31 mouse cellular contexts compared by ENCODE assay signal in the genomic region with DNA sequence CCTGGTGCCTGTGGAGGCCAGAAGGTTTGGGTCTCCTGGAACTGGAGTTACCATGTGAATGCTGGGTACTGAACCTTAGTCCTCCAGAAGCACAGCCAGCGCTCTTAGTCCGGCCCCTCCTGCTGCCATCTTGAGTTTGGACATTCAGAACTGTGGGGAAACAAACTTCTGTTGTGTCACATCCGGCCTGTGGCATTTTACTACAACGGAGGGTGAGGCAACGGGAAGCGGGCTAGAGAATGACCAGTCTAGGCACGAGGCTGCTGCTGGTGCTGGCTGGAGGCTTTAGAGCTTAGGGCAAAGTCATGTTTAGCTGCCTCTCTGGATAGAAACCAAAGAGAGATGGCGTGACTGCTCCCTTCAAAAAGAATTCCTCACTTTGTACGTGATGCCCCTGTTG. TPM values are rescaled to one million over a fixed set of nuclear protein-coding genes. Genes with fewer than 3 reads are reported as not detected.
DNase-seq lines count a peak whose midpoint lies in the region; ATAC-seq and TF ChIP-seq lines count a peak whose summit lies in the region.
"Had no signal": no experiment of that assay in that cellular context is flagged by ENCODE, and none has a peak within 500 bp of the region (broad histone marks: within the 10 kb centered on the region; RNA-seq: fewer than 3 reads in every experiment).

No protein-coding gene starts in this region.

- no peak overlapping the region for H3K9ac ChIP-seq in heart, embryonic 12.5 days
- H3K9ac ChIP-seq in heart, adult 2 months (ENCODE audit: low read depth, low read length): no peak overlapping the region
- no peak overlapping the region for H3K9ac ChIP-seq in liver, postnatal 0 days (replicated peaks)
- H3K9ac ChIP-seq: embryonic facial prominence, embryonic 13.5 days; forebrain, embryonic 13.5 days; hindbrain, embryonic 12.5 days; kidney, embryonic 15.5 days; liver, embryonic 13.5 days; lung, embryonic 14.5 days; neural tube, embryonic 15.5 days had no signal

- intact Hi-C loops in heart, adult 2 months (cut with DNase I): no loop called here

- peak overlapping the region; percentile 61 for H3K27ac ChIP-seq in heart, embryonic 12.5 days (ENCODE audit: poor library complexity, severe bottlenecking)
- H3K27ac ChIP-seq in heart, adult 2 months: no peak overlapping the region
- H3K27ac ChIP-seq in testis, adult 2 months (ENCODE audit: control insufficient read depth, insufficient read depth, low read depth, low read length): no peak overlapping the region
- H3K27ac ChIP-seq in liver, postnatal 0 days (ENCODE audit: low read depth): peak overlapping the region; percentile 7
- H3K27ac ChIP-seq: embryonic facial prominence, embryonic 13.5 days; forebrain, embryonic 13.5 days; hindbrain, embryonic 12.5 days; kidney, embryonic 15.5 days; liver, embryonic 13.5 days; neural tube, embryonic 15.5 days; stomach, postnatal 0 days had no signal

- TF ChIP-seq CTCF in heart, adult 2 months (IDR thresholded peaks at IDR 0.05): no peak
- TF ChIP-seq CTCF in testis, adult 2 months (IDR thresholded peaks at IDR 0.05; ENCODE audit: control insufficient read depth, insufficient read depth, insufficient replicate concordance, low read depth, low read length): no peak
- no peak for TF ChIP-seq CTCF in liver, postnatal 0 days (IDR thresholded peaks at IDR 0.05; ENCODE audit: low read depth)

- H3K27me3 ChIP-seq in heart, embryonic 12.5 days (replicated peaks): no peaks in the 10 kb centered on the region
- H3K27me3 ChIP-seq in heart, adult 2 months (ENCODE audit: control insufficient read depth, insufficient read depth, low read length): no peaks in the 10 kb centered on the region
- H3K27me3 ChIP-seq in testis, adult 2 months (ENCODE audit: control insufficient read depth, insufficient read depth, low read length): no peaks in the 10 kb centered on the region
- no peaks in the 10 kb centered on the region for H3K27me3 ChIP-seq in liver, postnatal 0 days (ENCODE audit: insufficient read depth, low read length)
- H3K27me3 ChIP-seq: CH12.LX; embryonic facial prominence, embryonic 13.5 days; forebrain, embryonic 13.5 days; hindbrain, embryonic 12.5 days; kidney, embryonic 15.5 days; liver, embryonic 13.5 days; neural tube, embryonic 15.5 days had no signal

- TF ChIP-seq EP300 in heart, adult 2 months (IDR thresholded peaks at IDR 0.05; ENCODE audit: insufficient read depth, low read depth, low read length): no peak
- TF ChIP-seq EP300 in liver, postnatal 0 days (IDR thresholded peaks at IDR 0.05; ENCODE audit: low read depth): no peak

- no peak overlapping the region for H3K4me3 ChIP-seq in heart, embryonic 12.5 days
- no peak overlapping the region for H3K4me3 ChIP-seq in heart, adult 2 months
- peak overlapping the region; percentile 33 for H3K4me3 ChIP-seq in testis, adult 2 months (ENCODE audit: control insufficient read depth, low read depth, low read length)
- no peak overlapping the region for H3K4me3 ChIP-seq in liver, postnatal 0 days (ENCODE audit: low read depth, low read length)
- H3K4me3 ChIP-seq: embryonic facial prominence, embryonic 13.5 days; erythroblast, embryonic 14.5 days; forebrain, embryonic 13.5 days; hindbrain, embryonic 12.5 days; kidney, embryonic 15.5 days; liver, embryonic 13.5 days; neural tube, embryonic 15.5 days had no signal

- DNase-seq in heart, adult 2 months: no peak
- no peak for DNase-seq in testis, postnatal 10 days (ENCODE audit: low spot score)
- peak; percentile 55 for DNase-seq in liver, postnatal 0 days
- no peak for DNase-seq in left cerebral cortex, adult 9 months (ENCODE audit: low spot score in 2 of 2)
- DNase-seq in cerebellum, postnatal 10 days: no peak
- DNase-seq: adrenal gland, adult 2 months; B cell, adult 2 months; cerebellum, adult 11-12 months; cerebellum, postnatal 25 days; embryo, embryonic 11 days; lung, embryonic 14.5 days had no signal

- H3K4me2 ChIP-seq in heart, embryonic 12.5 days: no peak overlapping the region
- H3K4me2 ChIP-seq in liver, postnatal 0 days (ENCODE audit: low read depth, low read length): no peak overlapping the region
- H3K4me2 ChIP-seq: embryonic facial prominence, embryonic 13.5 days; forebrain, embryonic 13.5 days; hindbrain, embryonic 12.5 days; kidney, embryonic 15.5 days; liver, embryonic 13.5 days; lung, embryonic 14.5 days; midbrain, embryonic 11.5 days; neural tube, embryonic 15.5 days had no signal

- no peaks in the 10 kb centered on the region for H3K9me3 ChIP-seq in heart, embryonic 12.5 days (replicated peaks)
- no peaks in the 10 kb centered on the region for H3K9me3 ChIP-seq in liver, postnatal 0 days (ENCODE audit: low read length)
- H3K9me3 ChIP-seq: embryonic facial prominence, embryonic 13.5 days; forebrain, embryonic 13.5 days; hindbrain, embryonic 12.5 days; kidney, embryonic 15.5 days; liver, embryonic 13.5 days; neural tube, embryonic 15.5 days had no signal

- H3K79me2 ChIP-seq in heart, adult 2 months (replicated peaks; ENCODE audit: control insufficient read depth, insufficient read depth, low read length): no peaks in the 10 kb centered on the region

- peaks cover 6% of the 10 kb centered on the region; the same call in 1 of the 2 replicates for H3K4me1 ChIP-seq in heart, embryonic 12.5 days (replicated peaks)
- H3K4me1 ChIP-seq in heart, adult 2 months (ENCODE audit: control insufficient read depth, insufficient read depth, low read length): peaks cover 3% of the 10 kb centered on the region
- peaks cover 6% of the 10 kb centered on the region for H3K4me1 ChIP-seq in testis, adult 2 months (ENCODE audit: control insufficient read depth, insufficient read depth, low read length)
- H3K4me1 ChIP-seq in liver, postnatal 0 days (ENCODE audit: insufficient read depth): 0 out of 2 replicates have a peak, but pooled peaks cover 3% of the 10 kb centered on the region
- H3K4me1 ChIP-seq: embryonic facial prominence, embryonic 13.5 days; forebrain, embryonic 13.5 days; hindbrain, embryonic 12.5 days; kidney, embryonic 15.5 days; neural tube, embryonic 15.5 days had no signal

- no peak for TF ChIP-seq POLR2A in heart, adult 2 months (IDR thresholded peaks at IDR 0.05; ENCODE audit: insufficient read depth, low read depth, low read length)
- no peak for TF ChIP-seq POLR2A in testis, adult 2 months (IDR thresholded peaks at IDR 0.05; ENCODE audit: control insufficient read depth, low read depth, low read length)

- no peaks in the 10 kb centered on the region for H3K36me3 ChIP-seq in heart, embryonic 12.5 days
- no peaks in the 10 kb centered on the region for H3K36me3 ChIP-seq in heart, adult 2 months (ENCODE audit: control insufficient read depth, insufficient read depth, low read length)
- H3K36me3 ChIP-seq in testis, adult 2 months (ENCODE audit: control insufficient read depth, insufficient read depth, low read length): no peaks in the 10 kb centered on the region
- H3K36me3 ChIP-seq in liver, postnatal 0 days (replicated peaks; ENCODE audit: insufficient read depth, low read length): no peaks in the 10 kb centered on the region
- H3K36me3 ChIP-seq: embryonic facial prominence, embryonic 13.5 days; hindbrain, embryonic 12.5 days; kidney, embryonic 15.5 days; liver, embryonic 13.5 days; neural tube, embryonic 15.5 days had no signal

- ATAC-seq in heart, embryonic 12.5 days (ENCODE audit: insufficient number of reproducible peaks, low FRiP score): no peak
- peak; percentile 54 for ATAC-seq in liver, postnatal 0 days
- ATAC-seq: forebrain, embryonic 13.5 days; intestine, postnatal 0 days had no signal

- WGBS in heart, embryonic 12.5 days: 68% methylated on average over 9 of the region's 9 CpGs
- 79% methylated on average over 9 of the region's 9 CpGs for WGBS in heart, adult 2 months
- 76% methylated on average over 9 of the region's 9 CpGs for whole genome bisulfite sequencing in liver, postnatal 0 days (ENCODE audit: insufficient replicate concordance)

RNA-seq across cellular contexts. Expression of a gene that starts 39.0 kb away (rescaled TPM):
- not detected in 2 replicates for polyA plus RNA-seq in heart, embryonic 12.5 days (2016; fragmentation: Nextera tagmentation; extraction: Ambion mirVana)
- total RNA-seq in heart, adult 2 months (2021): not detected
- polyA plus RNA-seq in heart, adult 2 months (2012; rRNA removed): not detected in 2 replicates
- not detected in 2 replicates for polyA plus RNA-seq in testis, adult 2 months (2012; rRNA removed)
- polyA plus RNA-seq in liver, postnatal 0 days (2015; fragmentation: Nextera tagmentation; extraction: Ambion mirVana): not detected in 2 replicates
- total RNA-seq: adrenal gland, adult 2 months; adrenal gland, postnatal 4 days; gastrocnemius, adult 8-10 months; layer of hippocampus, postnatal 10 days; left cerebral cortex, adult 8-10 months; MEL had no signal
- polyA plus RNA-seq: adrenal gland, adult 2 months; embryonic facial prominence, embryonic 13.5 days; erythroblast, embryonic 14.5 days; forebrain, embryonic 13.5 days; gonadal fat pad, adult 2 months; hindbrain, embryonic 12.5 days; intestine, postnatal 0 days; limb, embryonic 11.5 days; liver, embryonic 13.5 days; lung, embryonic 14.5 days; midbrain, embryonic 11.5 days; neural tube, embryonic 15.5 days; stomach, postnatal 0 days had no signal

Comparison
In these comparisons a context has a peak if more than half of its experiments do, and no peak if none do; other contexts are left out.
1. H3K27ac ChIP-seq: peak in heart, embryonic 12.5 days (single experiment) and liver, postnatal 0 days (single experiment); none in heart, adult 2 months (single experiment) and testis, adult 2 months (single experiment).